Mouse (Mus musculus) adrenal gland (tissue): ENCODE data around the gene Vkorc1l1.

Source experiments
- intact Hi-C: fragments of 180-260 bp; cut with DNase I; formaldehyde crosslinking; loops from one replicate; pipeline ENCODE4 v1.15.1; 2025

Gene Vkorc1l1

GRCm38 (mm10) chr5:130031410-130032390, 89.9 kb downstream of the Vkorc1l1 start:
- intact Hi-C loops = no loop called here

GRCm38 (mm10) chr5:130033869-130034268, 92.1 kb downstream of the Vkorc1l1 start:
- intact Hi-C loops = no loop called here
